8 mouse cellular contexts compared by ENCODE assay signal in genomic region chr7:49476666-49477065, GRCm38 (mm10).
DNase-seq lines count a peak whose midpoint lies in the region; ATAC-seq and TF ChIP-seq lines count a peak whose summit lies in the region.

No protein-coding gene starts in this region.

- no peak overlapping the region for H3K27ac ChIP-seq in forebrain, embryonic 11.5 days (ENCODE audit: low read depth, low read length)
- H3K27ac ChIP-seq in forebrain, embryonic 12.5 days, result no peak overlapping the region
- no peak overlapping the region for H3K27ac ChIP-seq in liver, embryonic 14.5 days

- no peak overlapping the region for H3K9ac ChIP-seq in forebrain, embryonic 11.5 days (ENCODE audit: low read length)
- H3K9ac ChIP-seq in forebrain, embryonic 12.5 days, result no peak overlapping the region
- H3K9ac ChIP-seq in liver, embryonic 14.5 days (replicated peaks), result no peak overlapping the region

- no peaks in the 10 kb centered on the region for H3K36me3 ChIP-seq in forebrain, embryonic 11.5 days (ENCODE audit: control insufficient read depth, insufficient read depth, low read length)
- H3K36me3 ChIP-seq in forebrain, embryonic 12.5 days (replicated peaks), result no peaks in the 10 kb centered on the region
- H3K36me3 ChIP-seq in liver, embryonic 14.5 days (replicated peaks; ENCODE audit: control insufficient read depth, insufficient read depth, low read depth), result no peaks in the 10 kb centered on the region

- no peak overlapping the region for H3K4me3 ChIP-seq in forebrain, embryonic 11.5 days (ENCODE audit: low read depth, low read length)
- no peak overlapping the region for H3K4me3 ChIP-seq in forebrain, embryonic 12.5 days (replicated peaks)
- H3K4me3 ChIP-seq in liver, embryonic 14.5 days (ENCODE audit: insufficient read depth in 1 of 2, low read depth in 2 of 2, low read length in 2 of 2), result no peak overlapping the region

- no peaks in the 10 kb centered on the region for H3K4me1 ChIP-seq in forebrain, embryonic 11.5 days (replicated peaks; ENCODE audit: control insufficient read depth, insufficient read depth, low read length)
- H3K4me1 ChIP-seq in forebrain, embryonic 12.5 days, result peaks cover 3% of the 10 kb centered on the region; the same call in 1 of the 2 replicates
- peaks cover 0 to 7% of the 10 kb centered on the region in 2 experiments; a peak in 2 of 4 replicates for H3K4me1 ChIP-seq in liver, embryonic 14.5 days (replicated peaks; ENCODE audit: control insufficient read depth in 2 of 2, insufficient read depth in 2 of 2, low read length in 1 of 2)

- peak; percentile 71 for DNase-seq in forebrain, embryonic 11.5 days (ENCODE audit: low spot score)
- peak; percentile 65 for DNase-seq in right cerebral cortex, postnatal 4 days
- no peak for DNase-seq in right cerebral cortex, adult 18-20 months
- no peak for DNase-seq in liver, embryonic 14.5 days (ENCODE audit: low read depth in 3 of 3, low spot score in 3 of 3)
- peak; percentile 79 for DNase-seq in testis, postnatal 10 days (ENCODE audit: low spot score)
- no peak for DNase-seq in urinary bladder, adult 18-20 months (ENCODE audit: low spot score in 2 of 2)

- ATAC-seq in forebrain, embryonic 11.5 days (replicated peaks; ENCODE audit: low FRiP score), result no peak
- ATAC-seq in forebrain, embryonic 12.5 days (ENCODE audit: low FRiP score), result no peak
- peak; percentile 67 to 71 for ATAC-seq in hematopoietic stem cell, adult 5-6 weeks (replicated peaks in 1 of 2; ENCODE audit: insufficient read depth in 1 of 2, low FRiP score in 2 of 2, low TSS enrichment in 1 of 2, low read depth in 1 of 2, poor library complexity in 2 of 2, severe bottlenecking in 2 of 2)
- ATAC-seq in liver, embryonic 14.5 days (ENCODE audit: insufficient read depth), result no peak

- no peak for TF ChIP-seq EP300 in liver, embryonic 14.5 days (IDR thresholded peaks at IDR 0.05; ENCODE audit: low read depth)

- no peaks in the 10 kb centered on the region for H3K27me3 ChIP-seq in forebrain, embryonic 11.5 days (ENCODE audit: control insufficient read depth, insufficient read depth, low read length)
- H3K27me3 ChIP-seq in forebrain, embryonic 12.5 days, result no peaks in the 10 kb centered on the region; the same call in 1 of the 2 replicates
- no peaks in the 10 kb centered on the region for H3K27me3 ChIP-seq in liver, embryonic 14.5 days (ENCODE audit: control insufficient read depth, insufficient read depth, low read length)

- H3K4me2 ChIP-seq in forebrain, embryonic 11.5 days (ENCODE audit: low read depth, low read length, severe bottlenecking), result no peak overlapping the region
- H3K4me2 ChIP-seq in forebrain, embryonic 12.5 days, result no peak overlapping the region
- no peak overlapping the region for H3K4me2 ChIP-seq in liver, embryonic 14.5 days (ENCODE audit: low read depth)

- 67% methylated on average over 5 of the region's 5 CpGs for WGBS in forebrain, embryonic 11.5 days
- 64% methylated on average over 5 of the region's 5 CpGs for WGBS in forebrain, embryonic 12.5 days
- WGBS in liver, embryonic 14.5 days (ENCODE audit: insufficient replicate concordance), result 30% methylated on average over 5 of the region's 5 CpGs

- TF ChIP-seq CTCF in liver, embryonic 14.5 days (IDR thresholded peaks at IDR 0.05; ENCODE audit: low read depth), result peak; percentile 62

- H3K9me3 ChIP-seq in forebrain, embryonic 11.5 days (ENCODE audit: control insufficient read depth, low read length), result no peaks in the 10 kb centered on the region
- no peaks in the 10 kb centered on the region for H3K9me3 ChIP-seq in forebrain, embryonic 12.5 days
- no peaks in the 10 kb centered on the region for H3K9me3 ChIP-seq in liver, embryonic 14.5 days (ENCODE audit: control insufficient read depth, low read length)

Comparison
In these comparisons a context has a peak if more than half of its experiments do, and no peak if none do; other contexts are left out.
1. DNase-seq: peak in forebrain, embryonic 11.5 days (single experiment), right cerebral cortex, postnatal 4 days (single experiment) and testis, postnatal 10 days (single experiment); none in right cerebral cortex, adult 18-20 months (single experiment), liver, embryonic 14.5 days (0 of 3) and urinary bladder, adult 18-20 months (0 of 2).
2. ATAC-seq: peak in hematopoietic stem cell, adult 5-6 weeks (2 of 2); none in forebrain, embryonic 11.5 days (single experiment), forebrain, embryonic 12.5 days (single experiment) and liver, embryonic 14.5 days (single experiment).